Mouse (Mus musculus): ENCODE data around the gene Sertad2. TPM values are rescaled to one million over a fixed set of nuclear protein-coding genes. Genes with fewer than 3 reads are reported as not detected.

The Sertad2 gene
- polyA plus RNA-seq, 1 experiment: not detected

DNA sequence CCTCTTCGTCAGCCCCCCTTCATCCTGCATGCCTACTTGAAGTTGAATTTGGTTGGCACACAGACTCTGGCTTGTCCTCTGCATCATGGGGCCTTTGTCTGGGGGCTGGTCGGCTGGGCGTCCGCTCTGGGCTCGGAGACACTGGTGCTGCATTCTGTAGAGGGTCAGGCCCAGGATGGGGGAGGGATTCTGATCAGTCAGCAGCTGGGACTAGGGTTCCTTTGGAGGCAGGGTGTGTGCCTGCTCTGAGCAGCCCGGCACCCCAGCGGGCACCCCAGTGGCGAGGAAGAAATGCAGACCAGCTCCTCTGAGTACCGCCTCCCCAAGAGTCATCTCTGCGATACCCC is 113.6 kb downstream of the Sertad2 start:
- WGBS: 49% methylated on average over 10 of the region's 10 CpGs
- 0 out of 2 replicates have a peak overlapping the region, but pooled peaks have one; percentile 0 for H3K4me3 ChIP-seq (ENCODE audit: insufficient read depth, low read depth, low read length)
- H3K27ac ChIP-seq (ENCODE audit: insufficient read depth, low read depth, low read length): peak overlapping the region; percentile 73
- TF ChIP-seq POLR2A (IDR thresholded peaks at IDR 0.05; ENCODE audit: insufficient read depth, low read depth, low read length): no peak
- TF ChIP-seq CTCF (IDR thresholded peaks at IDR 0.05; ENCODE audit: insufficient read depth, low read depth, low read length): no peak
- H3K4me1 ChIP-seq (ENCODE audit: control insufficient read depth, insufficient read depth, low read length): peaks cover 28% of the 10 kb centered on the region

DNA sequence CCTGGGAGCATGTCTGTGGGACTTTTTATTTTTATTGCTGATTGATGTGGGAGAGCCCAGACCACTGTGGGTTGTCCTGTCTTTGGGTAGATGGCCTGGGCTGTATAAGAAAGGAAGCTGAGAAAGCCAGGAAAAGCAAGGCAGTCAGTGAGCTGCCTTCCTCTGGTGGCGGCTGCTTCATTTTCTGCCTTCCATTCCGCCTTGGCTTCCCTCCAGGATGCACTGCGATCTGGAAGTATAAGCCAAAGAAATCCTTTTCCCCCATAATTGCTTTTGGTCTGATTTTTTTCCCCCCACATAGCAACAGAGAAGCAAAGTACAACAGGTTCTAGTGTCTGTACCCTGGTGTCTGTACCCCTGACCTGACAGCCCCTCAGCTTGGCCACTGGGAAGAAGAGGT is 116.0 kb downstream of the Sertad2 start:
- 53% methylated on average over 3 of the region's 3 CpGs for WGBS
- TF ChIP-seq POLR2A (IDR thresholded peaks at IDR 0.05; ENCODE audit: insufficient read depth, low read depth, low read length) (no peak), CTCF (IDR thresholded peaks at IDR 0.05; ENCODE audit: insufficient read depth, low read depth, low read length) (no peak)

DNA sequence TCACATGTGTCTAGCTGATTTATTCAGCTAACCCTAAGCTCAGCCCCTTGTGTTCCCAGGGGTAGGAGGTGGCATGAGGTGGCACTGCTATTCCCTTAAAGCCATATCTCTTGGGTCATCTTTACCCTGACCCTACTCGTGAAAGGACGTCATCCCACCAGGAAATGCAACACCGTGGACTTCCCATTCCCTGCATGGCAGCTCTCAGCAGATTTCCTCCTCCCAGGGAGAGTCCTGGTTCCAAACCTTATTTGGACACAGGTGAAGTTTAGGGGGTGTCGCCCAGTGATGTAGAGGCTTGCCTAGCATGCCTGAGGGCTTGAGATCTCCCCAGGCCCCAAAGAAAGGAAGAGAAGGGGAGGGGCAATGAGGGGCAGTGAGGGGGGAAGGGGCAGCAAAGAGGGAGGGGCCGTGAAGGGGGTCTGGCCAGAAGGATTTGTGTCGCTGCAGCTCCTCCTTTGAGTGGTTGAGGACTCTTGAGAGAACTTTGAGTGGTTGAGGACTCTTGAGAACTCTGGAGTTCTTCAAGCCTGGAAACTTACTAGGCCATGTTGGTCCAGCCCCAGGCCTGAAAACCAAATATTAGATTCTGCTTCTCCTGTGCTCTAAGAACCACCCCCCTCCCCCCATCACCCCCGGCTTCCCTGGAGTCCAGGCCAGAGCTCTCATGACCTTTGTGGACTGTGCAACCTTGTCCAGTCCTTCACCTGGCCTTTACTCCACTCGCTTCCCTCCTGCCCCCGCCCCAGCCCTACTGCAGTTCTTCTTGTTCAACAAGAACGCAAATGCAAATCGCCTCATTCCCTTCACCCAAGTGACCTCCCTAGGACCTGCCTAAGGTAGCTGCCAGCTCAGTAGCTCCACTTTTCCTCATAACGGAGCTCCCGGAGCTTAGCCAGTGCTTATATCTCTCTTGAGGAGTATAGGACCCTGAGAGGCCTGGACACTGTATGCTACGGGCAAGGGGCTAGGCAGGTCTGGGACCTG is 117.4 kb downstream of the Sertad2 start:
- Histone ChIP-seq H3K4me1 (ENCODE audit: control insufficient read depth, insufficient read depth, low read length) (peaks cover 22% of the 10 kb centered on the region), H3K4me3 (ENCODE audit: insufficient read depth, low read depth, low read length) (no peak overlapping the region), H3K27ac (ENCODE audit: insufficient read depth, low read depth, low read length) (no peak overlapping the region)
- 94% methylated on average over 14 of the region's 14 CpGs for WGBS
- TF ChIP-seq POLR2A (IDR thresholded peaks at IDR 0.05; ENCODE audit: insufficient read depth, low read depth, low read length): no peak
- no peak for TF ChIP-seq CTCF (IDR thresholded peaks at IDR 0.05; ENCODE audit: insufficient read depth, low read depth, low read length)

More for the DNA sequence above, 116.0 kb downstream of the Sertad2 start:
- Histone ChIP-seq H3K4me3 (ENCODE audit: insufficient read depth, low read depth, low read length) (no peak overlapping the region), H3K27ac (ENCODE audit: insufficient read depth, low read depth, low read length) (no peak overlapping the region), H3K4me1 (ENCODE audit: control insufficient read depth, insufficient read depth, low read length) (peaks cover 25% of the 10 kb centered on the region)

DNA sequence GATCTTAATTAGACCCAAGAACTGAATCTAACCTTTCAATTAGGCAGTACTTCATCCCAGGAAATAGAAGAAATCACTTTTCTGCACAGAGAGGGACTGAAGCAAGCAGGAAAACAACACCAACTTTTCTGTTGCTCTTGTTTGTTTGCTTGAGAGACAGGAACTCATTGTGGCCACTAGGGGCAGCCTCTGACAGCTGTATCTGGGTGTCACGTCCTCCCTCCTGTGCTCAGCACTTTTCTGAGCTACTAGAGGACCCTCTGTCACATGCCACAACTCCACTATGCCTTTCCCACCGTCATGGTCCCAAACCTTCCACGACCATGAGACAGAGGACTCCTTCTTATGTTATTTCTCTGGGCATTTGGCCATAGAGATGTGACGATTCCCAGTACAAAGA is 118.6 kb downstream of the Sertad2 start:
- TF ChIP-seq POLR2A (IDR thresholded peaks at IDR 0.05; ENCODE audit: insufficient read depth, low read depth, low read length) (no peak), CTCF (IDR thresholded peaks at IDR 0.05; ENCODE audit: insufficient read depth, low read depth, low read length) (no peak)
- whole genome bisulfite sequencing: 38% methylated on average over 4 of the region's 4 CpGs
- Histone ChIP-seq H3K4me3 (ENCODE audit: insufficient read depth, low read depth, low read length) (no peak overlapping the region), H3K27ac (ENCODE audit: insufficient read depth, low read depth, low read length) (no peak overlapping the region), H3K4me1 (ENCODE audit: control insufficient read depth, insufficient read depth, low read length) (peaks cover 10% of the 10 kb centered on the region)

DNA sequence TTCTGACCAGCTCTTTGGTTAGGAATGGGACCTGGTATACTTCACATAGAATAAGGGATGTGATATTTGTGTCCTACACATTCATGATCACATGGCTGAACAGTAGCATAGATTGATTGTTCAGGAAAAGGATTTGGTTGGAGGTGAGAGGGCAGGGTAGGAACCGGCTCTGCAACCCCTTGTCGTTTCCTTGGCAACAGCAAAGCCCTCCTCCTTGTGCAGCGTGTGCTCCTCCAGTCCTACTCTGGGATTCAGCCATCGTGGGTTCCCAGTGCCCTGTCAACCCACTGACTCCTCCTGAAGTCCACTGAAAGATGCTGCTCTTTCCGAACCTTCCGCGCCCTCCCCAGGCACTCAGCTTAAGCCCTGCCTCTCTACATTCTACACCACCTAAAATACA is 119.8 kb downstream of the Sertad2 start:
- 68% methylated on average over 7 of the region's 7 CpGs for WGBS
- TF ChIP-seq POLR2A (IDR thresholded peaks at IDR 0.05; ENCODE audit: insufficient read depth, low read depth, low read length): no peak
- no peak for TF ChIP-seq CTCF (IDR thresholded peaks at IDR 0.05; ENCODE audit: insufficient read depth, low read depth, low read length)
- Histone ChIP-seq H3K4me3 (ENCODE audit: insufficient read depth, low read depth, low read length) (no peak overlapping the region), H3K27ac (ENCODE audit: insufficient read depth, low read depth, low read length) (no peak overlapping the region), H3K4me1 (ENCODE audit: control insufficient read depth, insufficient read depth, low read length) (peaks cover 5% of the 10 kb centered on the region)

DNA sequence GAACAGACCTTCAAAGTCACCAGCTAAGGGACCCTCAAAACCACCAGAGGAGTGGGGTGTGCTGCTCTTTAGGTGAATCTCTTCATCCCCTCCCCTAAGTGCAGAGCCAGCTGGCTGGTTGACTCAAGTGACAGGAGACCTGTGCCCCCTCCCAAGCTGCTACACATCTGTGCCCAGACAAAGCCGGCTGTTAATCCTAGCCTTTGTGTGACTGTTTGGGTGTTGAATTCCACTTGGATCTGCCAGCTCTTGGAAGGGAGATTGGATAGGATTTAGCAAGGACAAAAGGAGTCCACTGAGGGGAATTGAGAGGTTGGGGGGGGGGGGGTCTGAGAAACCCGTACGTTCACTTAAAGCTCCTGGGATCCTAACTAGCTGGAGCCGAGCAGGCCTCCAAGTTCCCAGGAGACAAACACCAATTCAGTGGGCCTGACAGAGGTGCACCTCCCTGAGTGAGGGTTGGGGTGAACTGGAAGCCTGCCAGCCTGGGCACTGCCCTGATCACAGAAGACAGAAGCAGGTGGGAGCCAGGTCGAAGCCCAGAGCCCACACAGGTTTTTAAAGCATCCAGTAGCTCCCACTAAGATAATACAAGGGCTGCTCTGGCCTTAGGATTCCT is 120.6 kb downstream of the Sertad2 start:
- H3K4me1 ChIP-seq (ENCODE audit: control insufficient read depth, insufficient read depth, low read length): peaks cover 5% of the 10 kb centered on the region
- WGBS: 61% methylated on average over 5 of the region's 5 CpGs
- no peak for TF ChIP-seq POLR2A (IDR thresholded peaks at IDR 0.05; ENCODE audit: insufficient read depth, low read depth, low read length)
- no peak for TF ChIP-seq CTCF (IDR thresholded peaks at IDR 0.05; ENCODE audit: insufficient read depth, low read depth, low read length)
- H3K27ac ChIP-seq (ENCODE audit: insufficient read depth, low read depth, low read length): no peak overlapping the region
- no peak overlapping the region for H3K4me3 ChIP-seq (ENCODE audit: insufficient read depth, low read depth, low read length)

DNA sequence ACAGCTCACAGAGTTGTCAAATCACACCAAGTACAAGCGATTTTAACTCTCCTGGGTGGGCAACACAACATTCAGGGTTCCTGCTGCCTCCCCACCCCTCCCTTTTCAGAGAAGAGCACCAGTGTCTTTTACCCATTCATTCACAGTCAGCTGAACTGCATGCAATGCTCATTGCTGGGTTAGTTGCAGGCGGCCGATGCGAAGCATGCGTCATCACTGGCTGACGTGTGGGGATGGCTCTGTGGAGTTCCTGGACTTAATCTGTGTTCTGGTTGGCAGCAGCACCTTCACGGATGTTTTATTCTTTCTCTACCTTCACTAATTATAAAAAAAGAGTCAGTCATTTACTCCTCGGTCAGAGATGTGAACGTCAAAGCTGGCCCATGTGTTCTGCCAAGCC is 121.8 kb downstream of the Sertad2 start:
- no peak overlapping the region for H3K27ac ChIP-seq (ENCODE audit: insufficient read depth, low read depth, low read length)
- H3K4me1 ChIP-seq (ENCODE audit: control insufficient read depth, insufficient read depth, low read length): peaks cover 3% of the 10 kb centered on the region
- TF ChIP-seq CTCF (IDR thresholded peaks at IDR 0.05; ENCODE audit: insufficient read depth, low read depth, low read length): no peak
- no peak for TF ChIP-seq POLR2A (IDR thresholded peaks at IDR 0.05; ENCODE audit: insufficient read depth, low read depth, low read length)
- WGBS: 34% methylated on average over 9 of the region's 9 CpGs
- H3K4me3 ChIP-seq (ENCODE audit: insufficient read depth, low read depth, low read length): no peak overlapping the region

DNA sequence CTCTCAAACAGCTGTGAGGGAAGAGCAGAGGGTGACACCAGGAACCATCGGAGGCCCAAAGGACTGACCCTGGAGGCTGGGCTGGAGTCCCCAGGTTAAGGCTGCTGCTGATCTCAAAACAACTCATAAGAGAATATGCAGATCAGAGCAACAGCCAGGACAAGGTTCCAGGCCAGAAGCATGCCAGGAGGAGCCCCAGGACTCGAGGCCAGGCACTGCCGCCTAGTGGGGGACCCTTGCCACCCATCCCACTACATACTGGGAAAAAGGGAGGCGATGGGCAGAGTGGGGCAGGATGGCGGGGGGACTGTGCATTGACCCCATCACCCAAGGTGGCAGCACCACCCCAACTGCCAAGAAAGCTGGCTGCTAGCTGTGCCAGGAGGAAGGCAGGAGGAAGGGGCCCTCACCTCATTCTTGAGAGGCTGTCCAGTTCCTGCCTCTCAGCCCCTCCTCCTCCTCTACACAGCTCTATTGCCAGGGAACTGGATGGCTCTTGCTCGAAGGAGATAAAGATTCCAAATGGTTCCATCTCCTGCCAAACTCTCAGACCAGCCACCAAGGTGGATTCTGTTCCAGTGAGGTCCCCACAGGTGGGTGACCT is 128.8 kb downstream of the Sertad2 start:
- Histone ChIP-seq H3K27ac (ENCODE audit: insufficient read depth, low read depth, low read length) (no peak overlapping the region), H3K4me3 (ENCODE audit: insufficient read depth, low read depth, low read length) (no peak overlapping the region), H3K4me1 (ENCODE audit: control insufficient read depth, insufficient read depth, low read length) (peaks cover 3% of the 10 kb centered on the region)
- WGBS: 60% methylated on average over 6 of the region's 6 CpGs
- TF ChIP-seq POLR2A (IDR thresholded peaks at IDR 0.05; ENCODE audit: insufficient read depth, low read depth, low read length) (no peak), CTCF (IDR thresholded peaks at IDR 0.05; ENCODE audit: insufficient read depth, low read depth, low read length) (no peak)

DNA sequence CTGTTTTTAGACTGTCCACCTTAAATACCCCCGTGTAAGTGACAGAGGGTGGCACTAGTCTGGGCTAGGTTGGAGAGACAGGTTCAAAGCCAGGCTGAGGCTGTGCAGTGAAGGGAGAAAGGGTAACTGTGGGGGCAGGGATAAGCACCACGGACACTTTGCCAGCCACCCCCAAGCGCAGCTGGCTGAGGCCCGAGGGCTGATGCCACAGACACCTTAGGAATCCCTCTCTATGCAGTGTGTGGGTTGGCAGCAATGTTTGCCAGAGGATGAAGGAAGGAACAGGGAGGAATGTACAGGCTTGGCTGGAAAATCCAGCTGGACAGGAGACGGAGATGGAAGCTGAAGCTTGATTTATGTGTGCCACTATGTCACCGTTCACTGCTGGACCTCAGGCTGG is 129.5 kb downstream of the Sertad2 start:
- 69% methylated on average over 6 of the region's 6 CpGs for WGBS
- TF ChIP-seq POLR2A (IDR thresholded peaks at IDR 0.05; ENCODE audit: insufficient read depth, low read depth, low read length): no peak
- no peak for TF ChIP-seq CTCF (IDR thresholded peaks at IDR 0.05; ENCODE audit: insufficient read depth, low read depth, low read length)
- Histone ChIP-seq H3K27ac (ENCODE audit: insufficient read depth, low read depth, low read length) (no peak overlapping the region), H3K4me3 (ENCODE audit: insufficient read depth, low read depth, low read length) (no peak overlapping the region), H3K4me1 (ENCODE audit: control insufficient read depth, insufficient read depth, low read length) (peaks cover 3% of the 10 kb centered on the region)

All from olfactory bulb, adult 2 months (tissue).